Mouse (Mus musculus) ES-Bruce4 (cell line): ENCODE measurements around the gene Pitpnc1.

ENCODE experiments used
- CTCF ChIP-seq: IDR thresholded peaks from one replicate; pipeline ENCODE4 v1.8.1; 2011; ENCODE audit warnings: low read depth, low read length
- POLR2A ChIP-seq: IDR thresholded peaks from one replicate; pipeline ENCODE4 v1.8.1; 2011; ENCODE audit warnings: low read length; ENCODE audit not compliant: insufficient read depth

- no peak for TF ChIP-seq POLR2A
- no peak for TF ChIP-seq CTCF
Measured at GRCm38 (mm10) chr11:107464141-107464540, 6.4 kb downstream of the Pitpnc1 start.
